Mouse (Mus musculus): Measurements from ENCODE around the gene Gm3327. TPM values are rescaled to one million over a fixed set of nuclear protein-coding genes. Genes with fewer than 3 reads are reported as not detected.

Gene Gm3327
- polyA plus RNA-seq, 1 experiment from 2014 or later = not detected

Other genes with a start within 250 kb of the Gm3327 start
- 0.20 TPM in 1 of 2 replicates, not detected in the other for gene Ear1, start 248.3 kb upstream of the Gm3327 start, polyA plus RNA-seq (2015; fragmentation: Nextera tagmentation; extraction: Ambion mirVana)
- gene Ear10, start 200.3 kb upstream of the Gm3327 start, polyA plus RNA-seq (2015; fragmentation: Nextera tagmentation; extraction: Ambion mirVana) = not detected in 2 replicates
- gene Gm8113, start 198.5 kb upstream of the Gm3327 start, polyA plus RNA-seq (2015; fragmentation: Nextera tagmentation; extraction: Ambion mirVana) = 6.8 and 8.0 TPM in 2 replicates
- gene Ang5, start 166.8 kb upstream of the Gm3327 start, polyA plus RNA-seq (2015; fragmentation: Nextera tagmentation; extraction: Ambion mirVana) = not detected in 2 replicates
- gene Ang6, start 121.6 kb upstream of the Gm3327 start, polyA plus RNA-seq (2015; fragmentation: Nextera tagmentation; extraction: Ambion mirVana) = not detected in 2 replicates
- gene Ear2, start 21.2 kb upstream of the Gm3327 start, polyA plus RNA-seq (2015; fragmentation: Nextera tagmentation; extraction: Ambion mirVana) = 0.71 and 0.86 TPM in 2 replicates
- not detected in 2 replicates for gene Gm8212, start 73.8 kb downstream of the Gm3327 start, polyA plus RNA-seq (2015; fragmentation: Nextera tagmentation; extraction: Ambion mirVana)
- gene 4930503E14Rik, start 89.4 kb downstream of the Gm3327 start, polyA plus RNA-seq (2015; fragmentation: Nextera tagmentation; extraction: Ambion mirVana) = not detected in 2 replicates
- gene Gm8220, start 161.7 kb downstream of the Gm3327 start, polyA plus RNA-seq (2015; fragmentation: Nextera tagmentation; extraction: Ambion mirVana) = not detected in 2 replicates
- not detected in 2 replicates for gene Gm5930, start 214.7 kb downstream of the Gm3327 start, polyA plus RNA-seq (2015; fragmentation: Nextera tagmentation; extraction: Ambion mirVana)
- not detected in 2 replicates for gene Gm8229, start 241.5 kb downstream of the Gm3327 start, polyA plus RNA-seq (2015; fragmentation: Nextera tagmentation; extraction: Ambion mirVana)